Mouse (Mus musculus) liver, embryonic 16.5 days (tissue): ENCODE measurements at regions not wholly inside any gene's neighbourhood (a gene's known extent, or its start where the extent isn't known, plus 50 kb on each side); places are given as distances from the start of the nearest gene placed in this dataset.
"Not testable (repeated sequence)": the region's sequence is repeated elsewhere in the genome, so short reads cannot be mapped to it uniquely, and the experiment has no call there.

Experiments
- ATAC-seq: fragments of 200-750 bp; cut with Nextera tagmentation; 2 replicates; pipeline ENCODE4 v1.8.0; 2017; ENCODE audit warnings: low read depth, mild to moderate bottlenecking, moderate number of reproducible peaks, moderate library complexity
- H3K27ac ChIP-seq: fragments of 300-500 bp; sonication (generic); 2 replicates; pipeline ENCODE4 v1.5.1; 2014; ENCODE audit warnings: mild to moderate bottlenecking, low read length
- H3K27me3 ChIP-seq: fragments of 300-500 bp; sonication (generic); 2 replicates; pipeline ENCODE4 v1.6.1; 2014; ENCODE audit warnings: low read depth, low read length, mixed read lengths; ENCODE audit not compliant: control insufficient read depth, insufficient read depth
- H3K36me3 ChIP-seq: fragments of 300-500 bp; sonication (generic); 2 replicates; pipeline ENCODE4 v1.6.1; 2014; ENCODE audit warnings: mild to moderate bottlenecking; ENCODE audit not compliant: control insufficient read depth, insufficient read depth
- H3K4me1 ChIP-seq: fragments of 300-500 bp; sonication (generic); 2 replicates; pipeline ENCODE4 v1.6.1; 2014; ENCODE audit warnings: low read depth, low read length, mixed read lengths; ENCODE audit not compliant: control insufficient read depth
- H3K4me2 ChIP-seq: fragments of 300-500 bp; sonication (generic); 2 replicates; pipeline ENCODE4 v1.6.1; 2014; ENCODE audit warnings: low read depth, low read length, mixed read lengths
- H3K4me3 ChIP-seq: fragments of 300-500 bp; sonication (generic); 2 replicates; pipeline ENCODE4 v1.5.1; 2014; ENCODE audit warnings: low read depth, mild to moderate bottlenecking, low read length
- H3K9ac ChIP-seq: fragments of 300-500 bp; sonication (generic); 2 replicates; pipeline ENCODE4 v1.6.1; 2014; ENCODE audit warnings: low read depth, low read length
- H3K9me3 ChIP-seq: fragments of 300-500 bp; sonication (generic); replicated peaks from 2 replicates; pipeline ENCODE4 v1.6.1; 2016; ENCODE audit warnings: low read length; ENCODE audit not compliant: control insufficient read depth
- WGBS: fragments of 180-500 bp; shearing (Covaris S2); extraction: QIAGEN DNeasy Blood & Tissue Kit; methylation state at CpG from one replicate; pipeline ENCODE4 v1.1.7; 2014; ENCODE audit not compliant: insufficient replicate concordance; 5-methylcytosine and 5-hydroxymethylcytosine counted together

GRCm38 (mm10) chr12:119527760-119528159 is 213.7 kb downstream of the Macc1 start:
- WGBS, result 48% methylated on average over 2 of the region's 2 CpGs
- no peak overlapping the region for H3K4me2 ChIP-seq
- 0 out of 2 replicates have a peak, but pooled peaks have one; percentile 13 for ATAC-seq

GRCm38 (mm10) chr12:119548376-119548775 is 234.3 kb downstream of the Macc1 start:
- not testable (repeated sequence) for H3K4me2 ChIP-seq, H3K27ac ChIP-seq, H3K4me1 ChIP-seq, H3K9ac ChIP-seq, ATAC-seq, H3K9me3 ChIP-seq, H3K36me3 ChIP-seq, H3K4me3 ChIP-seq, H3K27me3 ChIP-seq
- WGBS, result 42% methylated on average over 2 of the region's 2 CpGs

More at GRCm38 (mm10) chr12:119527760-119528159, 213.7 kb downstream of the Macc1 start:
- H3K27me3 ChIP-seq, result no peaks in the 10 kb centered on the region
- no peaks in the 10 kb centered on the region for H3K4me1 ChIP-seq
- H3K9ac ChIP-seq, result no peak overlapping the region
- no peaks in the 10 kb centered on the region for H3K9me3 ChIP-seq
- H3K27ac ChIP-seq, result no peak overlapping the region
- no peak overlapping the region for H3K4me3 ChIP-seq
- no peaks in the 10 kb centered on the region for H3K36me3 ChIP-seq

GRCm38 (mm10) chr12:119576690-119577089 is 262.6 kb downstream of the Macc1 start:
- H3K9ac ChIP-seq, result no peak overlapping the region
- H3K9me3 ChIP-seq, result no peaks in the 10 kb centered on the region
- 59% methylated on average over 3 of the region's 3 CpGs for WGBS
- ATAC-seq, result no peak
- H3K4me3 ChIP-seq, result no peak overlapping the region
- no peaks in the 10 kb centered on the region for H3K27me3 ChIP-seq
- no peaks in the 10 kb centered on the region for H3K4me1 ChIP-seq
- no peak overlapping the region for H3K4me2 ChIP-seq
- no peak overlapping the region for H3K27ac ChIP-seq
- no peaks in the 10 kb centered on the region for H3K36me3 ChIP-seq

GRCm38 (mm10) chr12:119577280-119577679 is 263.2 kb downstream of the Macc1 start:
- no peak overlapping the region for H3K9ac ChIP-seq
- ATAC-seq, result no peak
- no peak overlapping the region for H3K4me2 ChIP-seq
- H3K4me1 ChIP-seq, result no peaks in the 10 kb centered on the region
- no peaks in the 10 kb centered on the region for H3K36me3 ChIP-seq
- no peaks in the 10 kb centered on the region for H3K27me3 ChIP-seq
- H3K27ac ChIP-seq, result no peak overlapping the region
- H3K4me3 ChIP-seq, result no peak overlapping the region
- no peaks in the 10 kb centered on the region for H3K9me3 ChIP-seq

DNA sequence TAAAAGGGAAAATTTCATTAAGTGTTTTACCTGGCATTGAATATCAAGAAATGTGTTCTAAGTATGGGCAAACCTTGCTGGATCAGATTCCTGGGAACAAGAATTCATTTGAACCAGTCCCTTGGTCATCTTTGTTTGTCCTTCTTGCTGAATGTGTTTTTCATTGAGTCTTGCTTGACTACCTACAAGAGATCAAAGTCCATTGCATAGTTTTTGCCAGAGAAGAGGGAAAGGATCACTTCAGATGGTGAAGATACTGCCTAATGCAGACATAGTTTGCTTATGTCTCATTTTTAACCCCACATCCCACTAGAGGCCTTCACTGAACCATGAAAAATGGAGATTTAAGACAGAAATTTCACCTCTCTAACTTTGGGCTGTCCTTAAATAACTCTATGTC is 287.3 kb downstream of the Macc1 start:
- Histone ChIP-seq H3K36me3 (no peaks in the 10 kb centered on the region), H3K9ac (no peak overlapping the region), H3K27me3 (no peaks in the 10 kb centered on the region), H3K27ac (no peak overlapping the region), H3K9me3 (no peaks in the 10 kb centered on the region), H3K4me1 (no peaks in the 10 kb centered on the region), H3K4me3 (no peak overlapping the region), H3K4me2 (no peak overlapping the region)
- ATAC-seq, result no peak

DNA sequence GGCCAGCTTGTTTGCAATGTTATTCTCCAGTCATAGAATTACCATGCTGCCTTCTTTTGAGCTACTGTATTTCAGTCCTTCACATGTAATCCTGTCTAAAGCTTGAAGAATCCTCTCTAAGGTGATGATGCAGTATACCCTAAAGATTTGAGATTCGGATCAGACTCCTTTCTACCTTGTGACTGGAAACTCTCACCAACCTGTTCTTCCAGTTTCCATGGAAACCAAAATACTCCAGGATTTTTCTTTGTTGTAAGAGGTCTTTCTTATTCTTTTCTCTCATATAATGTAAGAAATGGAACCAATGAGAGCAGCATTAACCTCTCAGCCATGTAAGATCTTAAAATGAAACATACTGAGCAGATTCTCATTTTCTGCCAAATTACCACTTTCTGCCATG is 310.2 kb downstream of the Macc1 start:
- no peaks in the 10 kb centered on the region for H3K36me3 ChIP-seq
- no peaks in the 10 kb centered on the region for H3K4me1 ChIP-seq
- WGBS, result 29% methylated on average over 1 of the region's 1 CpGs
- H3K27me3 ChIP-seq, result no peaks in the 10 kb centered on the region
- H3K27ac ChIP-seq, result no peak overlapping the region
- H3K9me3 ChIP-seq, result no peaks in the 10 kb centered on the region
- no peak overlapping the region for H3K4me3 ChIP-seq
- no peak overlapping the region for H3K4me2 ChIP-seq
- H3K9ac ChIP-seq, result no peak overlapping the region
- no peak for ATAC-seq

GRCm38 (mm10) chr12:119655366-119655765 is 290.3 kb upstream of the Tmem196 start:
- ATAC-seq, result no peak
- H3K9me3 ChIP-seq, result no peaks in the 10 kb centered on the region
- H3K4me1 ChIP-seq, result no peaks in the 10 kb centered on the region
- 41% methylated on average over 2 of the region's 2 CpGs for WGBS
- H3K4me2 ChIP-seq, result no peak overlapping the region
- H3K4me3 ChIP-seq, result no peak overlapping the region
- H3K27ac ChIP-seq, result no peak overlapping the region
- H3K36me3 ChIP-seq, result no peaks in the 10 kb centered on the region
- no peaks in the 10 kb centered on the region for H3K27me3 ChIP-seq
- H3K9ac ChIP-seq, result no peak overlapping the region
